Mouse (Mus musculus) testis, adult 2 months (tissue): ENCODE measurements around the gene Sox6.

Experiments used
- CTCF ChIP-seq: fragments of 200-500 bp; IDR thresholded peaks from 2 replicates; pipeline ENCODE4 v1.5.1; 2012; ENCODE audit warnings: low read depth, mild to moderate bottlenecking, inconsistent platforms, low read length, moderate library complexity; ENCODE audit not compliant: control insufficient read depth, insufficient read depth, insufficient replicate concordance
- POLR2A ChIP-seq: fragments of 200-500 bp; IDR thresholded peaks from 2 replicates; pipeline ENCODE4 v1.6.1; 2012; ENCODE audit warnings: low read depth, mild to moderate bottlenecking, inconsistent platforms, low read length, moderate library complexity; ENCODE audit not compliant: control insufficient read depth

DNA sequence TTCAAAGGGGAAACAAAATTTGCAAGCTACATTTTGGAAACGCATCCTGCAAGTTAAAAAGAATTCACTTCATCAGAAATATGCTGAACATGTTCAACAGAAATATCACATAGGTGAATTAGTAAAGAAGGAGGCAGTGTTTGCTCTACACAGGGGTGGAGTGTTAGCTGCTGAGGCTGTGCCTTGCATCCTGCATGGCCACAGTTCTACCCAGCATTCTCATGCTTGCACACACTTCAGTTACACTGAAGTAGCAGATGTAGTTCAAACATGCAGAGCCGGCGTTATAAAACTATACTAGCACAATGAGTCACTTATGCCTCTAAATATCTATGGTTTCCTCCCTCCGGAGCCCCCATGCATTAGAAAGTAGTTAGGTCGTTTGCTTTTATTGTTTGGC lies 94.3 kb downstream of the Sox6 start:
- TF ChIP-seq POLR2A (no peak), CTCF (no peak)
